Mouse (Mus musculus): ENCODE results near the gene Oog1. TPM values are rescaled to one million over a fixed set of nuclear protein-coding genes. Genes with fewer than 3 reads are reported as not detected.
"Not testable (repeated sequence)": the region's sequence is repeated elsewhere in the genome, so short reads cannot be mapped to it uniquely, and the experiment has no call there.

Gene Oog1
- polyA plus RNA-seq (2015; fragmentation: Nextera tagmentation; extraction: Ambion mirVana): not detected in 2 replicates

GRCm38 (mm10) chr12:87602388-87602787 lies at the start of gene Oog1:
Gene Oog1 (plus strand): TSS chr12:87602688.
- H3K27me3 ChIP-seq; ATAC-seq (replicated peaks; ENCODE audit: insufficient number of reproducible peaks, insufficient read depth, low FRiP score, low read depth); H3K9ac ChIP-seq; H3K36me3 ChIP-seq; H3K27ac ChIP-seq; H3K4me2 ChIP-seq; H3K9me3 ChIP-seq (replicated peaks); H3K4me3 ChIP-seq; H3K4me1 ChIP-seq (replicated peaks): not testable (repeated sequence)
- 67% methylated on average over 1 of the region's 2 CpGs for WGBS

GRCm38 (mm10) chr12:87601388-87601787 lies 1.1 kb upstream of the Oog1 start:
- not testable (repeated sequence) for H3K36me3 ChIP-seq; H3K4me1 ChIP-seq (replicated peaks); H3K27ac ChIP-seq; H3K27me3 ChIP-seq; H3K9ac ChIP-seq; H3K4me2 ChIP-seq; H3K4me3 ChIP-seq; ATAC-seq (replicated peaks; ENCODE audit: insufficient number of reproducible peaks, insufficient read depth, low FRiP score, low read depth); H3K9me3 ChIP-seq (replicated peaks)
- WGBS: 2% methylated on average over 2 of the region's 2 CpGs

- H3K9ac ChIP-seq; H3K27ac ChIP-seq; ATAC-seq (replicated peaks; ENCODE audit: insufficient number of reproducible peaks, insufficient read depth, low FRiP score, low read depth); H3K4me3 ChIP-seq; H3K27me3 ChIP-seq; H3K4me2 ChIP-seq; H3K9me3 ChIP-seq (replicated peaks); H3K4me1 ChIP-seq (replicated peaks); H3K36me3 ChIP-seq: not testable (repeated sequence)
- WGBS: 74% methylated on average over 5 of the region's 7 CpGs
These were observed 16.1 kb downstream of the Oog1 start, which contains the start of gene Gm4027 for GRCm38 (mm10) chr12:87618569-87618968. Gene Gm4027 (plus strand): TSS chr12:87618869.

GRCm38 (mm10) chr12:87644520-87644919 lies 42.0 kb downstream of the Oog1 start, which contains the start of gene Gm16381:
Gene Gm16381 (minus strand): TSS chr12:87644620.
- 72% methylated on average over 2 of the region's 2 CpGs for WGBS
- H3K4me3 ChIP-seq: not testable (repeated sequence)

GRCm38 (mm10) chr12:87652916-87653703 lies 50.6 kb downstream of the Oog1 start:
- not testable (repeated sequence) for H3K9ac ChIP-seq; H3K36me3 ChIP-seq; H3K27ac ChIP-seq; H3K9me3 ChIP-seq (replicated peaks); H3K4me3 ChIP-seq; H3K27me3 ChIP-seq; H3K4me2 ChIP-seq; H3K4me1 ChIP-seq (replicated peaks); ATAC-seq (replicated peaks; ENCODE audit: insufficient number of reproducible peaks, insufficient read depth, low FRiP score, low read depth)
- WGBS: 59% methylated on average over 2 of the region's 4 CpGs

More at GRCm38 (mm10) chr12:87644520-87644919, 42.0 kb downstream of the Oog1 start, which contains the start of gene Gm16381:
- H3K9me3 ChIP-seq (replicated peaks); ATAC-seq (replicated peaks; ENCODE audit: insufficient number of reproducible peaks, insufficient read depth, low FRiP score, low read depth); H3K4me2 ChIP-seq; H3K9ac ChIP-seq; H3K27ac ChIP-seq; H3K27me3 ChIP-seq; H3K4me1 ChIP-seq (replicated peaks); H3K36me3 ChIP-seq: not testable (repeated sequence)

Other genes with a start within 250 kb of the Oog1 start
- 62.8 and 66.7 TPM in 2 replicates for gene Sptlc2, start 214.3 kb upstream of the Oog1 start, polyA plus RNA-seq (2015; fragmentation: Nextera tagmentation; extraction: Ambion mirVana)
- gene Slirp, start 158.8 kb upstream of the Oog1 start, polyA plus RNA-seq (2015; fragmentation: Nextera tagmentation; extraction: Ambion mirVana): 221 and 261 TPM in 2 replicates
- 33.4 and 35.6 TPM in 2 replicates for gene Alkbh1, start 158.7 kb upstream of the Oog1 start, polyA plus RNA-seq (2015; fragmentation: Nextera tagmentation; extraction: Ambion mirVana)
- gene Snw1, start 130.4 kb upstream of the Oog1 start, polyA plus RNA-seq (2015; fragmentation: Nextera tagmentation; extraction: Ambion mirVana): 71.0 and 75.3 TPM in 2 replicates
- gene Gm5788, start 108.0 kb upstream of the Oog1 start, polyA plus RNA-seq (2015; fragmentation: Nextera tagmentation; extraction: Ambion mirVana): not detected in 2 replicates
- not detected in 2 replicates for gene Gm8300, start 88.4 kb upstream of the Oog1 start, polyA plus RNA-seq (2015; fragmentation: Nextera tagmentation; extraction: Ambion mirVana)
- not detected in 2 replicates for gene Gm4027, start 16.2 kb downstream of the Oog1 start, polyA plus RNA-seq (2015; fragmentation: Nextera tagmentation; extraction: Ambion mirVana)
- not detected in 2 replicates for gene Gm16381, start 41.9 kb downstream of the Oog1 start, polyA plus RNA-seq (2015; fragmentation: Nextera tagmentation; extraction: Ambion mirVana)
- not detected in 2 replicates for gene Gm21319, start 173.1 kb downstream of the Oog1 start, polyA plus RNA-seq (2015; fragmentation: Nextera tagmentation; extraction: Ambion mirVana)
- not detected in 2 replicates for gene Gm21936, start 192.8 kb downstream of the Oog1 start, polyA plus RNA-seq (2015; fragmentation: Nextera tagmentation; extraction: Ambion mirVana)
- gene BB287469, start 213.9 kb downstream of the Oog1 start, polyA plus RNA-seq (2015; fragmentation: Nextera tagmentation; extraction: Ambion mirVana): not detected in 2 replicates
- gene Gm2001, start 239.7 kb downstream of the Oog1 start, polyA plus RNA-seq (2015; fragmentation: Nextera tagmentation; extraction: Ambion mirVana): not detected in 2 replicates

All from heart, embryonic 15.5 days (tissue).